Mouse (Mus musculus) ES-E14 (cell line): Measurements from ENCODE around the gene Sh3rf1.

ENCODE experiments used
- HCFC1 ChIP-seq: IDR thresholded peaks from 2 replicates; pipeline ENCODE4 v1.6.1; 2012; ENCODE audit warnings: low read length, inconsistent platforms, borderline replicate concordance; ENCODE audit not compliant: insufficient read depth
- MAFK ChIP-seq: IDR thresholded peaks from 2 replicates; pipeline ENCODE4 v1.6.1; 2014; ENCODE audit warnings: mild to moderate bottlenecking, low read depth, low read length, inconsistent platforms; ENCODE audit not compliant: insufficient read depth

DNA sequence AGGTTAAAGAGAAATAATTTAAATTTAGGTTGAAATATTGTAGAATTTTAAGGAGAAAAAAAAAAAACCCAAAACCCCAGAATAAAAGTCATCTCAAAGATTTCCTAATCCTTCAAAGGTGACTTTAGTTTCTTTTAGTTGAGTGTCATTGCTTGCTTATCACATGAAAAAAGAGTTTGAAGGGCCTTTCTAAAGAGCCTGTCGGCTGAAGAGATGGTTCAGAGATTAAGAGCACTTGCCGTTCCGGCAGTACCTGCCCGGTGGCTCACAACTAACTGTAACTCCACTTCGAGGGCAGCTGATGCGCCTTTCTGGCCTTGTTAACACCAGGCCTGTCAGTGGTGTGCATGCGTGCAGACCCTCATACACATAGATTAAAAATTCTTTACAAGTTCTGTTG is 41.2 kb downstream of the Sh3rf1 start:
- no peak for TF ChIP-seq MAFK
- no peak for TF ChIP-seq HCFC1
